Mouse (Mus musculus) kidney, postnatal 0 days (tissue): ENCODE measurements around the gene Polr2m. TPM values are rescaled to one million over a fixed set of nuclear protein-coding genes. Genes with fewer than 3 reads are reported as not detected.

Experiments used
- ATAC-seq: fragments of 200-750 bp; cut with Nextera tagmentation; replicated peaks from 2 replicates; pipeline ENCODE4 v1.8.0; 2017; ENCODE audit warnings: low read depth, moderate number of reproducible peaks, moderate TSS enrichment, moderate library complexity; ENCODE audit not compliant: low FRiP score
- DNase-seq: peaks from one replicate; pipeline ENCODE4 v3.0.0-alpha.2; 2016; ENCODE audit warnings: low spot score
- H3K27ac ChIP-seq: fragments of 300-500 bp; sonication (generic); 2 replicates; pipeline ENCODE4 v1.5.1; 2014; ENCODE audit warnings: mild to moderate bottlenecking
- H3K27me3 ChIP-seq: fragments of 300-500 bp; sonication (generic); 2 replicates; pipeline ENCODE4 v1.6.1; 2014; ENCODE audit warnings: low read length, mixed read lengths; ENCODE audit not compliant: insufficient read depth
- H3K36me3 ChIP-seq: fragments of 300-500 bp; sonication (generic); 2 replicates; pipeline ENCODE4 v1.6.1; 2014; ENCODE audit warnings: low read length, mixed read lengths; ENCODE audit not compliant: insufficient read depth
- H3K4me1 ChIP-seq: fragments of 300-500 bp; sonication (generic); replicated peaks from 2 replicates; pipeline ENCODE4 v1.6.1; 2014; ENCODE audit warnings: antibody characterized with exemption, low read length, mixed read lengths; ENCODE audit not compliant: insufficient read depth
- H3K4me2 ChIP-seq: fragments of 300-500 bp; sonication (generic); 2 replicates; pipeline ENCODE4 v1.6.1; 2014; ENCODE audit warnings: mild to moderate bottlenecking, low read length, moderate library complexity, mixed read lengths
- H3K4me3 ChIP-seq: fragments of 300-500 bp; sonication (generic); replicated peaks from 2 replicates; pipeline ENCODE4 v1.5.1; 2014; ENCODE audit warnings: low read depth, low read length
- H3K9ac ChIP-seq: fragments of 300-500 bp; sonication (generic); 2 replicates; pipeline ENCODE4 v1.6.1; 2014; ENCODE audit warnings: low read depth, low read length
- H3K9me3 ChIP-seq: fragments of 300-500 bp; sonication (generic); replicated peaks from 2 replicates; pipeline ENCODE4 v1.6.1; 2016; ENCODE audit warnings: low read length, inconsistent platforms, mixed read lengths
- CTCF ChIP-seq: IDR thresholded peaks from 2 replicates; pipeline ENCODE4 v1.5.1; 2016; ENCODE audit warnings: antibody characterized with exemption, low read depth, mild to moderate bottlenecking, moderate library complexity
- WGBS: fragments of 180-500 bp; shearing (Covaris S2); extraction: QIAGEN DNeasy Blood & Tissue Kit; methylation state at CpG from one replicate; pipeline ENCODE4 v1.1.7; 2014; 5-methylcytosine and 5-hydroxymethylcytosine counted together
- polyA plus RNA-seq: library from polyadenylated mRNA; unstranded; fragments of >200 nt; fragmentation: Nextera tagmentation; extraction: Ambion mirVana; gene quantifications from 2 replicates; pipeline ENCODE4 v1.2.1, GENCODE M21; 2015

Polr2m gene
- polyA plus RNA-seq, 1 experiment from 2014 or later, result 324 TPM

GRCm38 (mm10) chr9:71445308-71445707, 40.4 kb downstream of the Polr2m start:
- Histone ChIP-seq H3K27me3 (no peaks in the 10 kb centered on the region), H3K27ac (no peak overlapping the region), H3K4me3 (no peak overlapping the region), H3K9me3 (no peaks in the 10 kb centered on the region), H3K4me2 (no peak overlapping the region), H3K4me1 (no peaks in the 10 kb centered on the region), H3K9ac (no peak overlapping the region), H3K36me3 (no peaks in the 10 kb centered on the region)
- WGBS, result 89% methylated on average over 2 of the region's 2 CpGs
- DNase-seq (no peak), ATAC-seq (no peak)
- no peak for TF ChIP-seq CTCF

GRCm38 (mm10) chr9:71438146-71438545, 47.6 kb downstream of the Polr2m start:
- Histone ChIP-seq H3K4me2 (no peak overlapping the region), H3K4me1 (no peaks in the 10 kb centered on the region), H3K4me3 (no peak overlapping the region), H3K9me3 (no peaks in the 10 kb centered on the region), H3K36me3 (no peaks in the 10 kb centered on the region), H3K9ac (no peak overlapping the region), H3K27me3 (no peaks in the 10 kb centered on the region), H3K27ac (no peak overlapping the region)
- TF ChIP-seq CTCF, result no peak
- WGBS, result 75% methylated on average over 2 of the region's 2 CpGs
- DNase-seq (no peak), ATAC-seq (no peak)

Other genes with a start within 250 kb of the Polr2m start
- gene Myzap, start 106.4 kb upstream of the Polr2m start, polyA plus RNA-seq, result 14.8 and 16.9 TPM in 2 replicates